15 mouse cellular contexts compared by ENCODE assay signal in genomic region chr1:194208034-194209000, GRCm38 (mm10).
DNase-seq lines count a peak whose midpoint lies in the region; ATAC-seq lines count a peak whose summit lies in the region.
"Had no signal": no experiment of that assay in that cellular context is flagged by ENCODE, and none has a peak within 500 bp of the region (broad histone marks: within the 10 kb centered on the region; RNA-seq: fewer than 3 reads in every experiment).

No protein-coding gene starts in this region.

- H3K27me3 ChIP-seq in neural tube, embryonic 11.5 days (ENCODE audit: control insufficient read depth, insufficient read depth, low read length): no peaks in the 10 kb centered on the region
- no peaks in the 10 kb centered on the region for H3K27me3 ChIP-seq in hindbrain, embryonic 12.5 days
- no peaks in the 10 kb centered on the region for H3K27me3 ChIP-seq in midbrain, embryonic 14.5 days (ENCODE audit: control insufficient read depth, insufficient read depth, low read length)
- H3K27me3 ChIP-seq: kidney, embryonic 15.5 days had no signal

- no peaks in the 10 kb centered on the region; the same call in 1 of the 2 replicates for H3K4me1 ChIP-seq in neural tube, embryonic 11.5 days (ENCODE audit: control insufficient read depth, insufficient read depth, low read length)
- H3K4me1 ChIP-seq in hindbrain, embryonic 12.5 days: peaks cover 8% of the 10 kb centered on the region
- H3K4me1 ChIP-seq in midbrain, embryonic 14.5 days (ENCODE audit: control insufficient read depth, insufficient read depth, low read length): peaks cover 13% of the 10 kb centered on the region
- H3K4me1 ChIP-seq: heart, embryonic 12.5 days; limb, embryonic 13.5 days had no signal

- H3K4me2 ChIP-seq in neural tube, embryonic 11.5 days (ENCODE audit: low read depth): 0 out of 2 replicates have a peak overlapping the region, but pooled peaks have one; percentile 5
- H3K4me2 ChIP-seq in hindbrain, embryonic 12.5 days (replicated peaks): peak overlapping the region; percentile 29
- H3K4me2 ChIP-seq in midbrain, embryonic 14.5 days (ENCODE audit: low read length): peak overlapping the region; percentile 21
- H3K4me2 ChIP-seq: heart, embryonic 12.5 days; kidney, embryonic 15.5 days; limb, embryonic 13.5 days had no signal

- H3K27ac ChIP-seq in neural tube, embryonic 11.5 days (ENCODE audit: low read depth, low read length): peak overlapping the region; percentile 14; the same call in 1 of the 2 replicates
- peak overlapping the region; percentile 79 for H3K27ac ChIP-seq in hindbrain, embryonic 12.5 days
- peak overlapping the region; percentile 71 for H3K27ac ChIP-seq in midbrain, embryonic 14.5 days (replicated peaks; ENCODE audit: low read depth, low read length)
- H3K27ac ChIP-seq: kidney, embryonic 15.5 days; layer of hippocampus, adult 2 months; limb, embryonic 13.5 days; macrophage had no signal

- H3K4me3 ChIP-seq in neural tube, embryonic 11.5 days (ENCODE audit: low read depth, low read length): no peak overlapping the region
- H3K4me3 ChIP-seq in hindbrain, embryonic 12.5 days: no peak overlapping the region
- H3K4me3 ChIP-seq in midbrain, embryonic 14.5 days (replicated peaks; ENCODE audit: low read depth, low read length): no peak overlapping the region
- H3K4me3 ChIP-seq: heart, embryonic 12.5 days; kidney, embryonic 15.5 days; layer of hippocampus, adult 2 months; limb, embryonic 13.5 days had no signal

- ATAC-seq in neural tube, embryonic 11.5 days (ENCODE audit: insufficient read depth, low FRiP score, low TSS enrichment): peak; percentile 75
- peak; percentile 84 for ATAC-seq in hindbrain, embryonic 12.5 days (ENCODE audit: low FRiP score)
- ATAC-seq in midbrain, embryonic 14.5 days (ENCODE audit: low FRiP score, low TSS enrichment): peak; percentile 71; the same call in 1 of the 2 replicates

- 53% methylated on average over 14 of the region's 14 CpGs for WGBS in neural tube, embryonic 11.5 days
- 28% methylated on average over 14 of the region's 14 CpGs for WGBS in hindbrain, embryonic 12.5 days
- 16% methylated on average over 14 of the region's 14 CpGs for WGBS in midbrain, embryonic 14.5 days

- no peaks in the 10 kb centered on the region for H3K9me3 ChIP-seq in neural tube, embryonic 11.5 days (ENCODE audit: control insufficient read depth, low read length)
- H3K9me3 ChIP-seq in hindbrain, embryonic 12.5 days (replicated peaks): no peaks in the 10 kb centered on the region
- H3K9me3 ChIP-seq in midbrain, embryonic 14.5 days (ENCODE audit: control insufficient read depth, low read length): no peaks in the 10 kb centered on the region
- H3K9me3 ChIP-seq: heart, embryonic 12.5 days; kidney, embryonic 15.5 days; limb, embryonic 13.5 days had no signal

- H3K9ac ChIP-seq in neural tube, embryonic 11.5 days (ENCODE audit: low read length): no peak overlapping the region; the same call in 1 of the 2 replicates
- no peak overlapping the region for H3K9ac ChIP-seq in hindbrain, embryonic 12.5 days
- H3K9ac ChIP-seq in midbrain, embryonic 14.5 days (replicated peaks; ENCODE audit: low read length): no peak overlapping the region; the same call in 1 of the 2 replicates
- H3K9ac ChIP-seq: heart, embryonic 12.5 days; kidney, embryonic 15.5 days; limb, embryonic 13.5 days had no signal

- H3K36me3 ChIP-seq in neural tube, embryonic 11.5 days (ENCODE audit: control insufficient read depth, insufficient read depth, low read length): no peaks in the 10 kb centered on the region
- H3K36me3 ChIP-seq in hindbrain, embryonic 12.5 days: no peaks in the 10 kb centered on the region
- no peaks in the 10 kb centered on the region for H3K36me3 ChIP-seq in midbrain, embryonic 14.5 days (ENCODE audit: control insufficient read depth, insufficient read depth, low read length)
- H3K36me3 ChIP-seq: heart, embryonic 12.5 days; kidney, embryonic 15.5 days; limb, embryonic 13.5 days had no signal

- DNase-seq in neural tube, embryonic 11.5 days (ENCODE audit: low spot score): peak; percentile 32
- DNase-seq in neural tube, embryonic 10.5 days (ENCODE audit: extremely low spot score, low spot score): no peak
- peak; percentile 72 for DNase-seq in midbrain, embryonic 14.5 days
- DNase-seq in lung, postnatal 36 days: no peak
- DNase-seq in adrenal gland, adult 8-10 months: no peak
- DNase-seq in c-Kit-positive CD71-positive TER-119-positive erythroid progenitor cells, embryonic 14.5 days (ENCODE audit: low spot score): no peak
- DNase-seq in Muller cell, postnatal 12 days (ENCODE audit: inconsistent ontology term): no peak
- DNase-seq: adrenal gland, postnatal 10 days; cerebellum, adult 11 months had no signal

Comparison
In these comparisons a context has a peak if more than half of its experiments do, and no peak if none do; other contexts are left out.
1. DNase-seq: peak in neural tube, embryonic 11.5 days (single experiment) and midbrain, embryonic 14.5 days (single experiment); none in neural tube, embryonic 10.5 days (single experiment), lung, postnatal 36 days (single experiment), adrenal gland, adult 8-10 months (single experiment), c-Kit-positive CD71-positive TER-119-positive erythroid progenitor cells, embryonic 14.5 days (single experiment) and Muller cell, postnatal 12 days (single experiment).
2. H3K27ac ChIP-seq: peak in every context shown above with its lines; median percentile 79 in hindbrain, embryonic 12.5 days; 71 in midbrain, embryonic 14.5 days; 14 in neural tube, embryonic 11.5 days.
3. Peak in every context shown above with its lines, with median percentiles within 50 percentile points of each other: ATAC-seq and H3K4me2 ChIP-seq.